Mouse (Mus musculus): ENCODE results near the gene Galnt10. TPM values are rescaled to one million over a fixed set of nuclear protein-coding genes. Genes with fewer than 3 reads are reported as not detected.

The Galnt10 gene
- polyA plus RNA-seq, 1 experiment = 19.4 TPM

- Histone ChIP-seq H3K36me3 (ENCODE audit: control insufficient read depth, insufficient read depth, low read length) (0 out of 2 replicates have a peak, but pooled peaks cover 2% of the 10 kb centered on the region), H3K4me1 (ENCODE audit: control insufficient read depth, insufficient read depth, insufficient read length) (no peaks in the 10 kb centered on the region; the same call in 1 of the 2 replicates), H3K4me3 (ENCODE audit: extremely low read depth, insufficient read depth, insufficient read length) (no peak overlapping the region), H3K27ac (ENCODE audit: insufficient read depth, low read length) (no peak overlapping the region), H3K27me3 (ENCODE audit: control insufficient read depth, insufficient read depth, low read length) (no peaks in the 10 kb centered on the region)
- TF ChIP-seq CTCF (IDR thresholded peaks at IDR 0.05; ENCODE audit: extremely low read depth, insufficient read depth, insufficient read length, insufficient replicate concordance) = no peak
- TF ChIP-seq POLR2A (IDR thresholded peaks at IDR 0.05; ENCODE audit: low read depth, low read length) = no peak
- DNase-seq (ENCODE audit: low read depth in 1 of 2, low spot score in 2 of 2) = no peak
- 94% methylated on average over 3 of the region's 3 CpGs for WGBS
Observed at GRCm38 (mm10) chr11:57716721-57717120, 71.5 kb downstream of the Galnt10 start.

GRCm38 (mm10) chr11:57717432-57717831 is 72.2 kb downstream of the Galnt10 start:
- TF ChIP-seq CTCF (IDR thresholded peaks at IDR 0.05; ENCODE audit: extremely low read depth, insufficient read depth, insufficient read length, insufficient replicate concordance) (no peak), POLR2A (IDR thresholded peaks at IDR 0.05; ENCODE audit: low read depth, low read length) (no peak)
- Histone ChIP-seq H3K4me1 (ENCODE audit: control insufficient read depth, insufficient read depth, insufficient read length) (no peaks in the 10 kb centered on the region; the same call in 1 of the 2 replicates), H3K27ac (ENCODE audit: insufficient read depth, low read length) (no peak overlapping the region), H3K27me3 (ENCODE audit: control insufficient read depth, insufficient read depth, low read length) (no peaks in the 10 kb centered on the region), H3K36me3 (ENCODE audit: control insufficient read depth, insufficient read depth, low read length) (0 out of 2 replicates have a peak, but pooled peaks cover 2% of the 10 kb centered on the region), H3K4me3 (ENCODE audit: extremely low read depth, insufficient read depth, insufficient read length) (no peak overlapping the region)
- no peak for DNase-seq (ENCODE audit: low read depth in 1 of 2, low spot score in 2 of 2)
- 76% methylated on average over 3 of the region's 3 CpGs for WGBS

- 87% methylated on average over 6 of the region's 6 CpGs for WGBS
- peaks cover 5% of the 10 kb centered on the region; the same call in 1 of the 2 replicates for H3K36me3 ChIP-seq (ENCODE audit: control insufficient read depth, insufficient read depth, low read length)
- H3K4me1 ChIP-seq (ENCODE audit: control insufficient read depth, insufficient read depth, insufficient read length) = no peaks in the 10 kb centered on the region; the same call in 1 of the 2 replicates
- TF ChIP-seq POLR2A (IDR thresholded peaks at IDR 0.05; ENCODE audit: low read depth, low read length) = no peak
- TF ChIP-seq CTCF (IDR thresholded peaks at IDR 0.05; ENCODE audit: extremely low read depth, insufficient read depth, insufficient read length, insufficient replicate concordance) = no peak
- H3K27me3 ChIP-seq (ENCODE audit: control insufficient read depth, insufficient read depth, low read length) = no peaks in the 10 kb centered on the region
- H3K27ac ChIP-seq (ENCODE audit: insufficient read depth, low read length) = no peak overlapping the region
- DNase-seq (ENCODE audit: low read depth in 1 of 2, low spot score in 2 of 2) = no peak
- no peak overlapping the region for H3K4me3 ChIP-seq (ENCODE audit: extremely low read depth, insufficient read depth, insufficient read length)
Observed at GRCm38 (mm10) chr11:57718081-57718480, 72.8 kb downstream of the Galnt10 start.

- no peak for TF ChIP-seq POLR2A (IDR thresholded peaks at IDR 0.05; ENCODE audit: low read depth, low read length)
- no peak for TF ChIP-seq CTCF (IDR thresholded peaks at IDR 0.05; ENCODE audit: extremely low read depth, insufficient read depth, insufficient read length, insufficient replicate concordance)
- WGBS = 89% methylated on average over 7 of the region's 7 CpGs
- no peaks in the 10 kb centered on the region; the same call in 1 of the 2 replicates for H3K4me1 ChIP-seq (ENCODE audit: control insufficient read depth, insufficient read depth, insufficient read length)
- DNase-seq (ENCODE audit: low read depth in 1 of 2, low spot score in 2 of 2) = no peak
- no peaks in the 10 kb centered on the region for H3K27me3 ChIP-seq (ENCODE audit: control insufficient read depth, insufficient read depth, low read length)
- H3K36me3 ChIP-seq (ENCODE audit: control insufficient read depth, insufficient read depth, low read length) = peaks cover 7% of the 10 kb centered on the region
- H3K27ac ChIP-seq (ENCODE audit: insufficient read depth, low read length) = no peak overlapping the region
- no peak overlapping the region for H3K4me3 ChIP-seq (ENCODE audit: extremely low read depth, insufficient read depth, insufficient read length)
Observed at GRCm38 (mm10) chr11:57719631-57720030, 74.4 kb downstream of the Galnt10 start.

- H3K27me3 ChIP-seq (ENCODE audit: control insufficient read depth, insufficient read depth, low read length) = no peaks in the 10 kb centered on the region
- WGBS = 89% methylated on average over 6 of the region's 6 CpGs
- H3K36me3 ChIP-seq (ENCODE audit: control insufficient read depth, insufficient read depth, low read length) = peaks cover 7% of the 10 kb centered on the region
- H3K4me1 ChIP-seq (ENCODE audit: control insufficient read depth, insufficient read depth, insufficient read length) = no peaks in the 10 kb centered on the region; the same call in 1 of the 2 replicates
- no peak overlapping the region for H3K4me3 ChIP-seq (ENCODE audit: extremely low read depth, insufficient read depth, insufficient read length)
- no peak overlapping the region for H3K27ac ChIP-seq (ENCODE audit: insufficient read depth, low read length)
- TF ChIP-seq POLR2A (IDR thresholded peaks at IDR 0.05; ENCODE audit: low read depth, low read length) = no peak
- no peak for TF ChIP-seq CTCF (IDR thresholded peaks at IDR 0.05; ENCODE audit: extremely low read depth, insufficient read depth, insufficient read length, insufficient replicate concordance)
- DNase-seq (ENCODE audit: low read depth in 1 of 2, low spot score in 2 of 2) = no peak
Observed at GRCm38 (mm10) chr11:57720076-57720475, 74.8 kb downstream of the Galnt10 start.

GRCm38 (mm10) chr11:57724791-57725463 is 79.7 kb downstream of the Galnt10 start:
- DNase-seq (ENCODE audit: low read depth in 1 of 2, low spot score in 2 of 2) = no peak
- no peak overlapping the region for H3K27ac ChIP-seq (ENCODE audit: insufficient read depth, low read length)
- WGBS = 98% methylated on average over 5 of the region's 5 CpGs
- TF ChIP-seq POLR2A (IDR thresholded peaks at IDR 0.05; ENCODE audit: low read depth, low read length) (no peak), CTCF (IDR thresholded peaks at IDR 0.05; ENCODE audit: extremely low read depth, insufficient read depth, insufficient read length, insufficient replicate concordance) (no peak)
- peaks cover 7% of the 10 kb centered on the region for H3K36me3 ChIP-seq (ENCODE audit: control insufficient read depth, insufficient read depth, low read length)
- peaks cover 11% of the 10 kb centered on the region for H3K4me1 ChIP-seq (ENCODE audit: control insufficient read depth, insufficient read depth, insufficient read length)
- H3K27me3 ChIP-seq (ENCODE audit: control insufficient read depth, insufficient read depth, low read length) = no peaks in the 10 kb centered on the region
- no peak overlapping the region for H3K4me3 ChIP-seq (ENCODE audit: extremely low read depth, insufficient read depth, insufficient read length)

- H3K27me3 ChIP-seq (ENCODE audit: control insufficient read depth, insufficient read depth, low read length) = no peaks in the 10 kb centered on the region
- peaks cover 11% of the 10 kb centered on the region for H3K4me1 ChIP-seq (ENCODE audit: control insufficient read depth, insufficient read depth, insufficient read length)
- TF ChIP-seq POLR2A (IDR thresholded peaks at IDR 0.05; ENCODE audit: low read depth, low read length) (no peak), CTCF (IDR thresholded peaks at IDR 0.05; ENCODE audit: extremely low read depth, insufficient read depth, insufficient read length, insufficient replicate concordance) (no peak)
- no peak overlapping the region for H3K27ac ChIP-seq (ENCODE audit: insufficient read depth, low read length)
- no peak overlapping the region for H3K4me3 ChIP-seq (ENCODE audit: extremely low read depth, insufficient read depth, insufficient read length)
- H3K36me3 ChIP-seq (ENCODE audit: control insufficient read depth, insufficient read depth, low read length) = peaks cover 7% of the 10 kb centered on the region
- no peak for DNase-seq (ENCODE audit: low read depth in 1 of 2, low spot score in 2 of 2)
- WGBS = 49% methylated on average over 4 of the region's 4 CpGs
Observed at GRCm38 (mm10) chr11:57725926-57726325, 80.7 kb downstream of the Galnt10 start.

All from spleen, adult 2 months (tissue).